37 mouse cellular contexts compared by ENCODE assay signal in the genomic region with DNA sequence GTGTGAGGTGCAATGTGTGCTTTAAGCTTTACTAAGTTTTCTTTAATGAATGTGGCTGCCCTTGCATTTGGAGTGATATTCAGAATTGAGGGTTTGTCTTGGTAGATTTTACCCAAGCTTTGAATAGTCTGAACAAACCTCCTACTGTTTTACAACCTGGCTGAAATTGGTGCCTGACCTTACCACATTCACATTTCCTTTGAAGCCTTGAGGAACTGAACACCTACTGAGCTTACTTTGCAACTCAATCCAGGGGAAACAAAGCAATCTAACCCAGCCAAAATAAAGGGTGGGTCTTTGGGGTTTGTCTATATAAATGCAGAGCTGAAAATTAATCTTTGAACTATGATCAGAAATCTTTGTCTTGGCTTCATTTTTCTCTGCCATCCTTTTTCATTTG. TPM values are rescaled to one million over a fixed set of nuclear protein-coding genes. Genes with fewer than 3 reads are reported as not detected.
"Had no signal": no experiment of that assay in that cellular context is flagged by ENCODE, and none has a peak within 500 bp of the region (broad histone marks: within the 10 kb centered on the region; RNA-seq: fewer than 3 reads in every experiment).

No protein-coding gene starts in this region.

- H3K9ac ChIP-seq: heart, embryonic 12.5 days; hindbrain, embryonic 12.5 days; hindbrain, embryonic 14.5 days; intestine, embryonic 15.5 days; kidney, embryonic 15.5 days; limb, embryonic 13.5 days; limb, embryonic 15.5 days; liver, embryonic 12.5 days; liver, embryonic 14.5 days had no signal

- H3K27ac ChIP-seq: gastrocnemius, adult 2 months; heart, embryonic 10.5 days; hindbrain, embryonic 10.5 days; hindbrain, embryonic 12.5 days; hindbrain, embryonic 14.5 days; intestine, embryonic 15.5 days; kidney, embryonic 15.5 days; kidney, postnatal 0 days; limb, embryonic 13.5 days; limb, embryonic 15.5 days; liver, embryonic 12.5 days; liver, embryonic 14.5 days had no signal

- DNase-seq: gastrocnemius, adult 2 months; gastrocnemius, postnatal 10 days; gastrocnemius, postnatal 25 days; heart, adult 18-20 months; heart, postnatal 10 days; heart, postnatal 4 days; kidney, adult 2 months; kidney, adult 9 months; kidney, postnatal 14 days; kidney, postnatal 36 days; layer of hippocampus, adult 9-11 months; layer of hippocampus, postnatal 36 days; left cerebral cortex, postnatal 4 days had no signal

- H3K9me3 ChIP-seq: heart, embryonic 10.5 days; heart, embryonic 12.5 days; hindbrain, embryonic 10.5 days; hindbrain, embryonic 12.5 days; intestine, embryonic 15.5 days; kidney, embryonic 15.5 days; limb, embryonic 13.5 days; limb, embryonic 15.5 days; liver, embryonic 12.5 days had no signal

- H3K4me3 ChIP-seq: gastrocnemius, adult 2 months; heart, embryonic 10.5 days; heart, embryonic 12.5 days; hindbrain, embryonic 10.5 days; hindbrain, embryonic 12.5 days; intestine, embryonic 15.5 days; kidney, embryonic 15.5 days; limb, embryonic 13.5 days; limb, embryonic 15.5 days; liver, embryonic 12.5 days had no signal

- H3K36me3 ChIP-seq: heart, embryonic 10.5 days; heart, embryonic 12.5 days; hindbrain, embryonic 10.5 days; hindbrain, embryonic 12.5 days; intestine, embryonic 15.5 days; kidney, embryonic 15.5 days; limb, embryonic 13.5 days; limb, embryonic 15.5 days; liver, embryonic 12.5 days had no signal

- H3K4me1 ChIP-seq: hindbrain, embryonic 10.5 days; hindbrain, embryonic 12.5 days; intestine, embryonic 15.5 days; kidney, embryonic 15.5 days; limb, embryonic 13.5 days; limb, embryonic 15.5 days; liver, embryonic 12.5 days had no signal

RNA-seq across cellular contexts. Expression of a gene that starts 23.6 kb away (rescaled TPM):
- total RNA-seq: gastrocnemius, adult 2 months; gastrocnemius, postnatal 10 days; gastrocnemius, postnatal 25 days; gastrocnemius, postnatal 4 days; granulocyte monocyte progenitor cell, adult 5-6 weeks; heart, adult 18-20 months; heart, adult 8-10 months; heart, postnatal 10 days; heart, postnatal 25 days; heart, postnatal 4 days; layer of hippocampus, adult 18-20 months; layer of hippocampus, adult 8-10 months; layer of hippocampus, postnatal 14 days; layer of hippocampus, postnatal 36 days; left cerebral cortex, adult 18-20 months; left cerebral cortex, adult 8-10 months; left cerebral cortex, postnatal 10 days; left cerebral cortex, postnatal 25 days; left cerebral cortex, postnatal 4 days; liver, adult 2 months had no signal
